Mouse (Mus musculus) neural tube, embryonic 14.5 days (tissue): ENCODE data around the gene Tmem125. TPM values are rescaled to one million over a fixed set of nuclear protein-coding genes. Genes with fewer than 3 reads are reported as not detected.
"Not testable (repeated sequence)": the region's sequence is repeated elsewhere in the genome, so short reads cannot be mapped to it uniquely, and the experiment has no call there.

Experiments
- ATAC-seq: fragments of 200-750 bp; cut with Nextera tagmentation; 2 replicates; pipeline ENCODE4 v1.8.0; 2017; ENCODE audit warnings: low read depth, mild to moderate bottlenecking, moderate TSS enrichment, moderate library complexity
- H3K27ac ChIP-seq: fragments of 300-500 bp; sonication (generic); 2 replicates; pipeline ENCODE4 v1.5.1; 2014; ENCODE audit warnings: low read depth, mild to moderate bottlenecking, control low read depth, low read length, moderate library complexity, mixed read lengths
- H3K27me3 ChIP-seq: fragments of 300-500 bp; sonication (generic); 2 replicates; pipeline ENCODE4 v1.6.1; 2014; ENCODE audit warnings: low read length; ENCODE audit not compliant: control insufficient read depth, insufficient read depth
- H3K36me3 ChIP-seq: fragments of 300-500 bp; sonication (generic); 2 replicates; pipeline ENCODE4 v1.6.1; 2014; ENCODE audit warnings: low read length, mixed read lengths; ENCODE audit not compliant: control insufficient read depth, insufficient read depth
- H3K4me1 ChIP-seq: fragments of 300-500 bp; sonication (generic); 2 replicates; pipeline ENCODE4 v1.6.1; 2014; ENCODE audit warnings: low read length; ENCODE audit not compliant: control insufficient read depth, insufficient read depth
- H3K4me2 ChIP-seq: fragments of 300-500 bp; sonication (generic); 2 replicates; pipeline ENCODE4 v1.6.1; 2014; ENCODE audit warnings: mild to moderate bottlenecking, low read depth, low read length, control low read depth
- H3K4me3 ChIP-seq: fragments of 300-500 bp; sonication (generic); 2 replicates; pipeline ENCODE4 v1.5.1; 2014; ENCODE audit warnings: low read depth, low read length, control low read depth, mixed read lengths
- H3K9ac ChIP-seq: fragments of 300-500 bp; sonication (generic); replicated peaks from 2 replicates; pipeline ENCODE4 v1.6.1; 2014; ENCODE audit warnings: low read depth, mild to moderate bottlenecking, control low read depth, low read length, mixed read lengths
- H3K9me3 ChIP-seq: fragments of 300-500 bp; sonication (generic); 2 replicates; pipeline ENCODE4 v1.6.1; 2016; ENCODE audit warnings: low read length; ENCODE audit not compliant: control insufficient read depth
- WGBS: fragments of 180-500 bp; shearing (Covaris S2); extraction: QIAGEN DNeasy Blood & Tissue Kit; methylation state at CpG from one replicate; pipeline ENCODE4 v1.1.7; 2014; 5-methylcytosine and 5-hydroxymethylcytosine counted together
- polyA plus RNA-seq: library from polyadenylated mRNA; unstranded; fragments of >200 nt; fragmentation: Nextera tagmentation; extraction: Ambion mirVana; gene quantifications from 2 replicates; pipeline ENCODE4 v1.2.1, GENCODE M21; 2014

The Tmem125 gene
- polyA plus RNA-seq, 1 experiment from 2014 or later = not detected

DNA sequence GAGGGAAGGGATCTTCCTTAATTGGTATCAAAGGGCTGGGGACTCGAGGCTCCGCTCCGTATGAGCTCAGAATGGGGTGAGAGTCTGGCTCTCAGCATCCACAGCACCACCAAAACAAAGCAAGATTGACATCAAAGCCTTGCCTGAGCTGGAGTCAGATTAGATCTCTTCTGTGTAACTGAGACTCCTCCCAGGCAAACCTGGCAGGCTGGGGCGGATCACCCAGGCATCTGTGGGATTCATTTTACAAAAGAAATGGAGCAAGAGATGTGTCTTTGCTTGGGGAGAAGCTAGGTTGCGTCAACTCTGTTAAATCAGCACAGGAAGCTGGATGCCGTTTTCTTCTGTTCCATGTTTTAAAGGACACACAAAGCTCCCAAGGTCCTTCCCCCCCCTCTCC, 34.8 kb downstream of the Tmem125 start:
- ATAC-seq = no peak
- WGBS = 24% methylated on average over 6 of the region's 6 CpGs
- Histone ChIP-seq H3K4me1 (no peaks in the 10 kb centered on the region), H3K9ac (no peak overlapping the region), H3K9me3 (no peaks in the 10 kb centered on the region), H3K4me2 (no peak overlapping the region), H3K4me3 (no peak overlapping the region), H3K36me3 (no peaks in the 10 kb centered on the region), H3K27ac (no peak overlapping the region), H3K27me3 (no peaks in the 10 kb centered on the region)

DNA sequence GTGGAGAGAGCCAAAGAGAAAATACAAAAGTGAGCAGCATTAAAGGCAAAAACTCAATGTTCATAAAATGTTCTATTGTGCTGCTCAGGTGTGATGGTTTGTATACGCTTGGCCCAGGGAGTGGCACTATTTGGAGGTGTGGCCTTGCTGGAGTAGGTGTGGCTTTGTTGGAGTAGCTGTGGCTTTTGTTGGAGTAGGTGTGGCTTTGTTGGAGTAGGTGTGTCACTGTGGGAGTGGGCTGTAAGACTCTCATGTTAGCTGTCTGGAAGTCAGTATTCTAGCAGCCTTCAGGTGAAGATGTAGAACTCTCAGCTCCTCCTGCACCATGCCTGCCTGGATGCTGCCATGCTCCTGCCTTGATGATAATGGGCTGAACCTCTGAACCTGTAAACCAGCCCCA, 36.7 kb downstream of the Tmem125 start:
- not testable (repeated sequence) for H3K4me2 ChIP-seq, H3K9me3 ChIP-seq, H3K4me3 ChIP-seq, H3K27ac ChIP-seq, ATAC-seq, H3K4me1 ChIP-seq, H3K27me3 ChIP-seq, H3K9ac ChIP-seq, H3K36me3 ChIP-seq
- WGBS = 90% methylated on average over 1 of the region's 1 CpGs

GRCm38 (mm10) chr4:118505551-118505950, 38.3 kb downstream of the Tmem125 start:
- no peaks in the 10 kb centered on the region for H3K9me3 ChIP-seq
- no peak for ATAC-seq
- no peaks in the 10 kb centered on the region for H3K4me1 ChIP-seq
- H3K9ac ChIP-seq = no peak overlapping the region
- no peak overlapping the region for H3K4me2 ChIP-seq
- WGBS = 72% methylated on average over 3 of the region's 3 CpGs
- no peaks in the 10 kb centered on the region for H3K27me3 ChIP-seq
- H3K36me3 ChIP-seq = no peaks in the 10 kb centered on the region
- no peak overlapping the region for H3K27ac ChIP-seq
- H3K4me3 ChIP-seq = no peak overlapping the region

DNA sequence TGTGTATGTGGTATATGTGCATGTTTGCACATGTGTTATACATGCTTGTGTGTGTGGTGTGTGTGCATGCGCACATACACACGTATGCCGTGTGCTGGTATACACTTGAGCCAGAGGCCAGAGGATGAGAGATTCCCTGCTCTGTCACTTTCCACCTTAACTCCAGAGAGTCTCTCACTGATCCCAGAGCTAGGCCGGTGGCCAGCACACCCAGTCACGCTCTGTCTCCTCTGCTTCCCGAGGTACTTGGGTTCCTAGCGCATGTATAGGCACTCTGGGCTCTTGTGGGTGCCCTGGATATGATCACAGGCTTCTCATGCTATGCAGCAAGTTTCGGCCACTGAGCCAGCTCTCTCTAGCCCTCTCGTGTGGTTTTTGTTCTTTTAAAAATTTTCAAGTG, 43.1 kb downstream of the Tmem125 start:
- no peak overlapping the region for H3K9ac ChIP-seq
- ATAC-seq = no peak
- no peaks in the 10 kb centered on the region for H3K4me1 ChIP-seq
- H3K27ac ChIP-seq = no peak overlapping the region
- no peak overlapping the region for H3K4me3 ChIP-seq
- H3K36me3 ChIP-seq = no peaks in the 10 kb centered on the region
- no peaks in the 10 kb centered on the region for H3K27me3 ChIP-seq
- H3K9me3 ChIP-seq = no peaks in the 10 kb centered on the region
- 63% methylated on average over 9 of the region's 9 CpGs for WGBS
- H3K4me2 ChIP-seq = no peak overlapping the region

- H3K36me3 ChIP-seq = no peaks in the 10 kb centered on the region
- H3K4me1 ChIP-seq = no peaks in the 10 kb centered on the region
- H3K27me3 ChIP-seq = no peaks in the 10 kb centered on the region
- WGBS = 47% methylated on average over 6 of the region's 6 CpGs
- H3K4me3 ChIP-seq = no peak overlapping the region
- no peak for ATAC-seq
- H3K9me3 ChIP-seq = no peaks in the 10 kb centered on the region
- no peak overlapping the region for H3K27ac ChIP-seq
- no peak overlapping the region for H3K4me2 ChIP-seq
- H3K9ac ChIP-seq = no peak overlapping the region
These were observed 43.6 kb downstream of the Tmem125 start for GRCm38 (mm10) chr4:118500171-118500724.

Other genes starting within 250 kb of the Tmem125 start
- gene Szt2, start 134.8 kb downstream of the Tmem125 start, polyA plus RNA-seq = 13.7 and 14.5 TPM in 2 replicates
- gene Med8, start 134.7 kb downstream of the Tmem125 start, polyA plus RNA-seq = 100 and 103 TPM in 2 replicates
- 20.2 and 39.0 TPM in 2 replicates for gene Elovl1, start 116.0 kb downstream of the Tmem125 start, polyA plus RNA-seq
- gene Cdc20, start 106.7 kb downstream of the Tmem125 start, polyA plus RNA-seq = 13.3 and 24.0 TPM in 2 replicates
- 0.12 TPM in 1 of 2 replicates, not detected in the other for gene Mpl, start 86.5 kb downstream of the Tmem125 start, polyA plus RNA-seq
- 6.1 and 13.2 TPM in 2 replicates for gene Tie1, start 54.0 kb downstream of the Tmem125 start, polyA plus RNA-seq
- not detected in 2 replicates for gene 2610528J11Rik, start 17.0 kb downstream of the Tmem125 start, polyA plus RNA-seq
- 1.5 TPM in 2 replicates for gene Cfap57, start 76.7 kb upstream of the Tmem125 start, polyA plus RNA-seq
- gene Ebna1bp2, start 76.8 kb upstream of the Tmem125 start, polyA plus RNA-seq = 100.0 and 117 TPM in 2 replicates
- gene Olfr62, start 114.9 kb upstream of the Tmem125 start, polyA plus RNA-seq = not detected in 2 replicates
- not detected in 2 replicates for gene Olfr1342, start 148.7 kb upstream of the Tmem125 start, polyA plus RNA-seq
- not detected in 2 replicates for gene Olfr1341, start 159.5 kb upstream of the Tmem125 start, polyA plus RNA-seq
- not detected in 2 replicates for gene Olfr1340, start 176.1 kb upstream of the Tmem125 start, polyA plus RNA-seq
- not detected in 2 replicates for gene Olfr1339, start 188.1 kb upstream of the Tmem125 start, polyA plus RNA-seq
- not detected in 2 replicates for gene Olfr1338, start 214.7 kb upstream of the Tmem125 start, polyA plus RNA-seq
- gene Olfr1337, start 238.5 kb upstream of the Tmem125 start, polyA plus RNA-seq = not detected in 2 replicates